Mouse (Mus musculus): ENCODE results near the gene Myg1. TPM values are rescaled to one million over a fixed set of nuclear protein-coding genes. Genes with fewer than 3 reads are reported as not detected.

Gene Myg1
- total RNA-seq (2023), result 10 to 100 TPM; 30.6 to 32.7 TPM

DNA sequence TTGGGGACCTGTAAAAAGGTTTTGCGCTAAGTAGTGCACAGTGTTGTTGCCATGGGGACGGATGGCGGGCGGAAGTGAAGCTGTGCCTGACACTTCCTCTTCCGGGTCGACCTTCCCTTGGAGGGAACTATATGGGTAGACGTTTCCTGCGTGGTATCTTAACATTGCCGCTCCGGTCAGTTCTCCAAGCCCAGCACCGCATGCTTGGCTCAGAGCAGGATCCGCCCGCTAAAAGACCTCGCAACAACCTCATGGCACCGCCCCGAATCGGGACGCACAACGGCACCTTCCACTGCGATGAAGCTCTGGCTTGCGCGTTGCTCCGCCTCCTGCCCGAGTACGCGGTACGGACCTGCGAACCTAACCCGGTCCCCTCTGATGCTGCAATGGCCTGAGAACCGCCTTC is at the start of gene Myg1:
Gene Myg1 (plus strand): TSS at position 100 of the 406 bp plus-strand sequence.

DNA sequence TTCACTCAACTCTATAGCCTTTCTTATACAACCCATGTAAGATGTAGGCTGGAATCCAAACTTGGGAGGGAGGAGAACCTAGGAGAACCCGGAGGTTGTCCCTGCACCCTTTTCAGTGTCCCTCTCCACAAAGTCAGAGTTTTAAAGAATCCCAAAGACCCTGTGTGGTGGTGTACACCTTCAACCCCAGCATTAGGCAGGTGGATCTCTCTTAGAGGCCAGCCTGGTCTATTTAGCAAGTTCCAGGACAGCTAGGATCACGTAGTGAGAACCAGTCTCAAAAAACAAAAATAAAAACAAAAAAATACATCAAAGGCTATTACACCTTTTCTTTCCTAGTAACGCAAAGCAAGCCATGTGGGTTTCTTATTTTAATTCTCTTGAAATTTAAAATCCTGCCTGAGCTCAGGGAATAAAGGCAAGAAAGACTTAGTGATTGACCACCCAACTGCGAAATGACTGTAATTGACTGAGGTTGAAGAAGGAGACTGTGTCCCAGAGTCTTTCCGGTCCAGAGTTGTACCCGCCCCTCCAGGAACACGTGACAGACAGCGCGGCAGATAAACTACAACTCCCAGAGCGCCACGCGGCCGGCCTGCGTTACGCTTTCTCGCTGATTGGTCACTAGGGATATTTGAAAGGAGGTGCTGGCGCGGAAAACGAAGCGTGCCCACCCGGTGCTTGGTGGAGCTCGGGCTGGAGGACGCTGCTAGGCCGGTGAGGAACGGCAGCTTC is 35.7 kb upstream of the Myg1 start, which contains the start of gene Espl1:
Gene Espl1 (plus strand): TSS at position 634 of the 735 bp plus-strand sequence.

DNA sequence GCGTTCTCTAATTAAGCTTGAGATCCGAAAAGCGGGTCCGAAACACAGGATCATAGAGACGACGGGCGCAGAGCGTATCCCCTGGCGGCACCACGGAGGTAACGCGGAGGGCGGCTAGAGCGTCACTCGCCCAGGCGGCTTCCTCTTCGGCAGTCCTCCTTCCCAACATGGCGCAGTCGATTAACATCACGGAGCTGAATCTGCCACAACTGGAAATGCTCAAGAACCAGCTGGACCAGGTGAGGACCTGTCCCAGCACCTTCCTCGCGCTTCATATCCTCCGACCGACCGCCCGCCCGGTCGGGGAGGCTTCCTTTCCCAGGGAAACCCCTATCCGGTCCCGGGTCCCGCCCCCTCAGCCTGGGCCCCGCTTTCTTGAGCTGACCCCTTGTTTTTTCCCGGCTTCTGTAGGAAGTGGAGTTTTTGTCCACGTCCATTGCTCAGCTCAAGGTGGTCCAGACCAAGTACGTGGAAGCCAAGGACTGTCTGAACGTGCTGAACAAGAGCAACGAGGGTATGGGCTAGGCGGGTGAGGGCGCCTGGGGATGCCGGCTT is 5.4 kb upstream of the Myg1 start, which contains the start of gene Pfdn5:
Gene Pfdn5 (plus strand): TSS at position 95 of the 555 bp plus-strand sequence.

DNA sequence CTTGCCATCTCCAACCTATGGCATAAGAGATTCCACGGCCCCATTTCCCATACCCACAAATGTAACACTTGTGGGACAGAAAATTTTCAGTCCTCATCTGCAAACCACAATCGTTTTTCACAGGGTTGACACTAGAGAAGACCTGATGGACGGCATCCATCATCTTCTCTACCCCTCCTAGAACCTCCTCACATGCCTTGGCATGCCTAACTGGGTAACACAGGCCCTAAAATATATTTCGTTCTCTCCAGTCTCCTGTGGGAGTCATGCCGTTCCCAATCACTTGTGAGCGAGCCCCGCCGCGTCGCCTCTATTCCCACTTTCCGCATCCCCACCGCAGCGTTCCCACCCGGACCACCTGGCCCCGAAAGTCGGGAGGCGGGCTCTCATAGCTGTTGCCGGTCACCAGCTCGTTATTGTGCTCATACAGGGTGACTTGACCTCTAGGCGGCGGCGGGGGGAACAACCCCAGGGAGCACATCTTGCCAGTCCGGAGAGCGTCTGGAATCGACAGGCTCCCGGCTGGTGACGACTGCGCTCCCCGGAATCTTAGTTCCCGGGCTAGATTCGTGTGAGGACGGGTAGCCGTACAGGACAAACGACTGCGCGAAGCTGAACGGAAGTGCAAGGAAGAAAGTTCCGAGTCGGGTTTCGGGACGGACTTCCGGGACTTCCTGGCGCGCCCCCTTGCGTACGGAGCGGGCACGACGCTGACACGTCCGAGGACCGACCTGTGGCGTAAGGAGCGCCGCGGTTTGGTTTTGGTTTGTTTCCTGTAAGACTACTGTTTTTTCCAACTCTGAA is 18.8 kb downstream of the Myg1 start, which contains the start of gene Aaas:
Gene Aaas (minus strand): TSS at position 634 of the 804 bp plus-strand sequence.

DNA sequence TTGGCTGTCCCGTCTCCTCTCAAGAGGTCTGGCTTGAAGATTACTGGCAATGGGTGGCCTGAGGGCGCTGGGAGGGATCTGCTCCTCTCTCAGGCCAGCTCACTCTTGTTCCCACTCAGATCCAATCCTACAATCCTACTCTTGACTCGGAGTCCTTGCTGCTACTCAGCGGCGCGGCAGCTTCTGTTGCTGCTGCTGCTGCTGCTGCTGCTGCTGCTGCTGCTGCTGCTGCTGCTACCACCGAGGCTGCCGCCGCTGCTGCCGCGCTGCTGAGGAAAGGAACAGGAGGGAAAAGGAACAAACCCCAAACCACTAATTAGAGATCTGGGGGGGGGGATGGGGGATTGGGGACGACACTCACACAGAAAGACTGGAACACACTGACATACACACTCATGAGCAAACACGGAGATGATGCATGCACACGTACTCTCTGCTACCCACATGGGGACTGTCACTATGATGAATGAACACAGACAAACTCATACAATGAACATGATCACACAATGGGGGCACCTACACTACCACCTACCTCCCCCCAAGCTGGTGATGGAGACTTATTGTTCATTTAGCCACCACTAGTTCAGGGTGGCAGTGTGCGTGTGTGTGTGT is 35.3 kb downstream of the Myg1 start, which contains the start of gene Sp7:
Gene Sp7 (minus strand): TSS at position 450 of the 612 bp plus-strand sequence.

Other genes starting within 250 kb of the Myg1 start
- gene Tns2, start 231.3 kb upstream of the Myg1 start, total RNA-seq (2023), result 1 to 10 TPM; 1.4 TPM
- gene Spryd3, start 195.5 kb upstream of the Myg1 start, total RNA-seq (2023), result 10 to 100 TPM; 21.7 to 27.2 TPM
- not detected for gene Igfbp6, start 187.3 kb upstream of the Myg1 start, total RNA-seq (2023)
- under 1 TPM; 0.62 to 0.87 TPM for gene Soat2, start 181.2 kb upstream of the Myg1 start, total RNA-seq (2023)
- gene Zfp740, start 128.5 kb upstream of the Myg1 start, total RNA-seq (2023), result 10 to 100 TPM; 78.9 to 84.1 TPM
- 10 to 100 TPM; 21.4 to 23.3 TPM for gene Csad, start 127.0 kb upstream of the Myg1 start, total RNA-seq (2023)
- 100 to 1,000 TPM; 191 to 291 TPM for gene Itgb7, start 99.8 kb upstream of the Myg1 start, total RNA-seq (2023)
- 10 to 100 TPM; 37.8 to 49.0 TPM for gene Rarg, start 74.2 kb upstream of the Myg1 start, total RNA-seq (2023)
- not detected for gene Gm9918, start 61.1 kb upstream of the Myg1 start, total RNA-seq (2023)
- gene Mfsd5, start 52.3 kb upstream of the Myg1 start, total RNA-seq (2023), result 10 to 100 TPM; 34.7 to 40.2 TPM
- gene Espl1, start 35.4 kb upstream of the Myg1 start, total RNA-seq (2023), result 10 to 100 TPM; 37.9 to 49.1 TPM
- gene Pfdn5, start 5.6 kb upstream of the Myg1 start, total RNA-seq (2023), result 100 to 1,000 TPM; 270 to 271 TPM
- gene Aaas, start 19.1 kb downstream of the Myg1 start, total RNA-seq (2023), result 10 to 100 TPM; 33.2 to 36.4 TPM
- gene Sp7, start 35.5 kb downstream of the Myg1 start, total RNA-seq (2023), result not detected
- gene Sp1, start 74.4 kb downstream of the Myg1 start, total RNA-seq (2023), result 100 to 1,000 TPM; 127 to 150 TPM
- gene Amhr2, start 113.7 kb downstream of the Myg1 start, total RNA-seq (2023), result 1 to 10 TPM in 1 of 2 experiments, under 1 TPM in 1; 0.24 to 1.1 TPM
- gene Prr13, start 127.3 kb downstream of the Myg1 start, total RNA-seq (2023), result 100 to 1,000 TPM; 364 to 378 TPM
- 100 to 1,000 TPM; 508 to 564 TPM for gene Pcbp2, start 138.8 kb downstream of the Myg1 start, total RNA-seq (2023)
- 1 to 10 TPM; 5.0 to 5.4 TPM for gene Gm10337, start 172.0 kb downstream of the Myg1 start, total RNA-seq (2023)
- under 1 TPM; 0.24 to 0.57 TPM for gene Map3k12, start 185.4 kb downstream of the Myg1 start, total RNA-seq (2023)
- gene Tarbp2, start 186.5 kb downstream of the Myg1 start, total RNA-seq (2023), result 10 to 100 TPM; 16.7 to 17.9 TPM
- gene Npff, start 193.2 kb downstream of the Myg1 start, total RNA-seq (2023), result 1 to 10 TPM; 3.2 to 5.0 TPM